Mouse (Mus musculus) heart, adult 11 months (tissue): Measurements from ENCODE around the gene Ctdsp1.

ENCODE experiments used
- DNase-seq: peaks from one replicate; pipeline ENCODE4 v3.0.0; 2022

Gene Ctdsp1

GRCm38 (mm10) chr1:74397919-74398451 lies 6.7 kb downstream of the Ctdsp1 start:
- DNase-seq = peak; percentile 97

GRCm38 (mm10) chr1:74400531-74400930 lies 9.2 kb downstream of the Ctdsp1 start:
- no peak for DNase-seq

- no peak for DNase-seq
These were observed 9.8 kb downstream of the Ctdsp1 start for GRCm38 (mm10) chr1:74401015-74401702.

GRCm38 (mm10) chr1:74404206-74404605 lies 12.9 kb downstream of the Ctdsp1 start:
- DNase-seq = no peak

- no peak for DNase-seq
These were observed 17.5 kb downstream of the Ctdsp1 start, which contains the start of gene Vil1 for GRCm38 (mm10) chr1:74408589-74409504. Gene Vil1 (plus strand): TSS chr1:74409376.

- DNase-seq = no peak
These were observed 20.5 kb downstream of the Ctdsp1 start for GRCm38 (mm10) chr1:74411753-74412325.

GRCm38 (mm10) chr1:74412711-74413110 lies 21.4 kb downstream of the Ctdsp1 start:
- no peak for DNase-seq

GRCm38 (mm10) chr1:74415143-74415542 lies 23.8 kb downstream of the Ctdsp1 start:
- DNase-seq = no peak

- peak; percentile 93 for DNase-seq
These were observed 27.6 kb downstream of the Ctdsp1 start for GRCm38 (mm10) chr1:74418747-74419439.

GRCm38 (mm10) chr1:74419440-74419794 lies 28.1 kb downstream of the Ctdsp1 start:
- DNase-seq = peak; percentile 95

- DNase-seq = no peak
These were observed 31.8 kb downstream of the Ctdsp1 start for GRCm38 (mm10) chr1:74423147-74423546.

- DNase-seq = no peak
These were observed 34.5 kb downstream of the Ctdsp1 start for GRCm38 (mm10) chr1:74425845-74426244.

GRCm38 (mm10) chr1:74433220-74433619 lies 41.9 kb downstream of the Ctdsp1 start:
- peak; percentile 83 for DNase-seq

- peak; percentile 94 for DNase-seq
These were observed 43.3 kb downstream of the Ctdsp1 start for GRCm38 (mm10) chr1:74434596-74434995.

GRCm38 (mm10) chr1:74435563-74435962 lies 44.3 kb downstream of the Ctdsp1 start:
- peak; percentile 85 for DNase-seq

- peak; percentile 96 for DNase-seq
These were observed 46.6 kb downstream of the Ctdsp1 start for GRCm38 (mm10) chr1:74437702-74438427.

GRCm38 (mm10) chr1:74439166-74439876 lies 48.0 kb downstream of the Ctdsp1 start:
- no peak for DNase-seq

- no peak for DNase-seq
These were observed 53.2 kb downstream of the Ctdsp1 start for GRCm38 (mm10) chr1:74444538-74444937.
